Mouse (Mus musculus) retina, embryonic 14.5 days (tissue): ENCODE data around the gene Map3k12.
A peak's percentile ranks its signal among the peaks of the same experiment; 100 is the strongest.

Experiments used
- DNase-seq: peaks from one replicate; pipeline ENCODE4 v3.0.0-alpha.2; 2015; ENCODE audit warnings: low spot score

Map3k12 gene

DNA sequence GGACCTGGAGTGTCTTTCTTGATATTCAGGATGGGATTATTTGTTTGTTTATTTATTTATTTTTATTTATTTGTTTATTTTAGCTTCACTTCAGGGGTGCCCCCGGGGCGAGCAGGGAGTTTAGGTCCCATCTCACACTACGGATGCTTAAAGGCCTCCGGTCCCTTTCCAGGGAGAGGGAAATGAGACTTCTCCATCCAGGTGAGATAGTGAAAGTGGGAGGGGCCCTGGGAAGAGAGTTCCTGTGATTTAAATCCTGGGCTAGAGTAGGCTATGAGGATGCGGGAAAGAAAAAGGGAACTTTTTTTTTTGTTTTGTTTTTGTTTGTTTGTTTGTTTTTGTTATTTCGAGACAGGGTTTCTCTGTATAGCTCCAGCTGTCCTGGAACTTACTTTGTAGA is 57.5 kb downstream of the Map3k12 start:
- DNase-seq, result no peak

DNA sequence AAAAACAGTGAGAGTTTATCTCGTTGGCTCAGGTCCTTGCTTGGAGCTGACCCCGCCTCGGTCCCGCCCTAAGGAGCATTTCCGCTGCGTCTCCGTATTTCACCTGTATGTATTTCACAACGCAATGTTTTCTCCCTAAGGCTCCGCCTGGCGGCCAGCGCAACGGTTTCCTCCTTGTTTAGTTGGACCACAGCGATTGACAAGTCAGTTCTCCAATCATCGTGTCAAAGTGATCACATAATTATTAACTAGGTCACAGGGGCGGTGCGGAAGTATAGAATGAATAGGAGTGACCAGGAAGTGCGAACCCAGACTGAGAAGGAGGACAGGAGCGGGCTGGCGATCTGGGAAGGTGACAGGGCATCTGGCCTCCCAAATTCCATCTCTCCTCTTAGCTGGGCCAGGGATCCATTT is 58.0 kb downstream of the Map3k12 start, which contains the start of gene Prr13:
Prr13 (plus strand) TSS at position 125 of the 414 bp plus-strand sequence.
- peak; percentile 99 for DNase-seq

DNA sequence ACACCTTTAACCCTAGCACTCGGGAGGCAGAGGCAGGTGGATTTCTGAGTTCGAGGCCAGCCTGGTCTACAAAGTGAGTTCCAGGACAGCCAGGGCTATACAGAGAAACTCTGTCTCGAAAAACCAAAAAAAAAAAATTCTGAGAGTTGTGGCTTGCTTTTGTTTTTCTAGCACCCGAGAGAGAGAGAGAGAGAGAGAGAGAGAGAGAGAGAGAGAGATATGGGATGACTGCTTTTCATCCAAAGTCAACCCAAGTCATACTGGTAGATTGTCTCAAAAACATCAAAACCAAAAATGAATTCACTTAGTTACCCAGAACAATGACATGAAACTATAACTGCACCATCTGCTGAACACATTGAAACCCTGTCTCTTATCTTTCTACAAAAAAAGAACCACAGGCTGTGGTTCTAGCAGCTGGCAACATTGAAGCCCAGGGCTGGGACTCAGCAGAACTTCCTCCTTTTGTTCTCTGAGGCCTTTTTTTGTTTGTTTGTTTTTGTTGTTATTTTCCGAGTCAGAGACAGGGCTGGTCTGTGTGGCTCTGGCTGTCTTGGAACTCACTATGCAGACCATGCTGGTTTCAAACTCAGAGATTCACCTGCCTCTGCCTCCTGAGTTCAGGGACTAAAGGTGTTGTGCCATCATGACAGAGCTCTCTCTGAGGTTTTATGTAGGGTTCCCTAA is 58.7 kb downstream of the Map3k12 start:
- no peak for DNase-seq

DNA sequence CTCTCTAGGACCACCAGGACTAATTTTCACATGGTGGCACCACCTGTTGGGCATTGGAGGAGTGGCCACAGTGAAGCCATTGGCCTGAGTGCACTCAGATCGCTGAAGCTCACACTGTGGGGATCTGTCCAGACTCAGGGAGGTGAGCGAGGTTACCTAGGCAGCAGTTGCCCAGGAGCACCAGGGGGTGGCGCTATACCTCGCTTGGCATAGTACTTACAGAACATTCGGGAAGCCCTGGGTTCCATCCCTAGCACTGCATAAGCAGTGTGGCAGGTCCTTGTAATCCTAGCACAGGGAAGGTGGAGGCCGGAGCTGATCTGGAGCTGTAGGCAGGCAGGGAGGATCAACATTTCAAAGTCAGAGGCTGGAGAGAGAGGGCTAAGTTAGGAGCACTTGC is 60.9 kb downstream of the Map3k12 start:
- DNase-seq, result peak; percentile 58

DNA sequence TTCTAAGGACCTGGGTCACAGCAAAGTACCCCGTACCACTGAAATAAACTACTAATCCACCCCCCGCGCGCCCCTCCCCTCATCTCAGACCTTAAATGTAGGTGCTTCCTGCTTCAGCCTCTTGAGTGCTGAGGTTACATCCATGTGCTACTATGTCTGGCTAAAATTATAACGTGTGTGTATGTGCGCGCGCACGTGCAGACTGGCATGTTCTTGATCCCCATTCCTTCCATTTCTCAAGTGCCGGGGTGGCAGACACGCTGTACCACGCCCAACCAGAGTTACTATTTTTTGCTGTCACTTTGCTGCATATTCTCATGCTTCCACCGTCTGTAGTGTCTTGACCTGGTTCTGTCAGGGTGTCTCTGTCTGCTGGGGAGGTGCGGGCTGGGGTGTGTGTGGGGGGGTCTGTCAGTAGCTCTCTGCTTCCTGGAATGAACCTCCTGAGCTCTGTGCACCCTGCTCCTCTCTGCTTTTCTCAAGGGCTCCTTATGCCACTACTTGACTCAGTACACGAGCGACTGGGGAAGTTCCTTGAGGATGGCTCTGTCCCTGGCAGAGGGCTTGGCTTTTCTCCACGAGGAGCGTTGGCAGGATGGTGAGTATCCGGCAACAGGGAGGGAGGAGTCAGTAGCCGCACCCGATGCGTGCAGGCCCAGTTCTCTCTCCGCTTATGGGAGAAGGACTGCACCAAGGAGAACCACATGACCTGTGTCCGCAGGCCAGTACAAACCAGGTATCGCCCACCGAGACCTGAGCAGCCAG is 65.0 kb downstream of the Map3k12 start:
- DNase-seq, result no peak

DNA sequence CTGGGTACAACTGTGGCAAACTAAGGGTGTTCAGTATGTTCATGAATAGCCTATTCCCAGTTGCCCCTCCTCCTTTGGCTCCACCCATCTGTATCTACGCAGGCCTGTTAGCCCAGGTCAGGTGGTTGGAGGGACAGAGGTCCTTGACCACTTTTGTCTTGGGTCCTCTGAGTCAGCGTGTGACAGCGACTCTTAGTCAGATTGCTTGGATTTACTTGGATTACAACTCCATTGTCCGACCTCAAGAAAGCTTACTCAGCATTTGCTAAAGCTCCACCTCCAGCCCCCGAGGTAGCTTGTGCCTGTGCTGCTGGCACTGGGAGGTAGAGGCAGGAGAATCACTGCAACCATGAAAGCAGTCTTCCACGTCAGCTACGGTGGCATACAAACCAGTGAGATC is 65.9 kb downstream of the Map3k12 start:
- DNase-seq, result no peak

DNA sequence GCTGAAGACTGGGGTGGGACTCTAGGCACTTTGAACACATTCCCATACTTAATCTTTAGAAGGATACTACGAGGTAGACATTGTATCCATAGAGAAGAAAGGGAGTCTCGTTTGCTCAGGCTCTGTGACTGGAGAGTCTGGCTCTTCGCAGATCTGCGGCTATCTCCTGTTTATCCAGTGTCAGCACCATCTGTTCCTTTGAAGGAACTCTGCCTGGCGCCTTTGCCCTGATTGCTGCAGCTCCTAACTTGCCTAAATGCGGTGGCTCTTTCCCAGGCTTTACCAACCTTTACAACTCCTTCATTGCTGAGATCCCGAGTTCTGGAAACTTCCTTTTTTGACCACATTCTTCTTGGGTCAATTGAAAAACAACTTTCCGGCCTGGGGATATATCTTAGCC is 67.5 kb downstream of the Map3k12 start:
- DNase-seq, result no peak
